Mouse (Mus musculus) embryo, embryonic 10 days (tissue): ENCODE results near the gene Agbl2.

Experiments
- DNase-seq: peaks from one replicate; pipeline ENCODE4 v3.0.0-alpha.2; 2015; ENCODE audit warnings: low spot score

Gene Agbl2

GRCm38 (mm10) chr2:90871180-90871961, 88.8 kb downstream of the Agbl2 start:
- no peak for DNase-seq

- DNase-seq = no peak
Measured at GRCm38 (mm10) chr2:90874025-90874424, 91.5 kb downstream of the Agbl2 start.

DNA sequence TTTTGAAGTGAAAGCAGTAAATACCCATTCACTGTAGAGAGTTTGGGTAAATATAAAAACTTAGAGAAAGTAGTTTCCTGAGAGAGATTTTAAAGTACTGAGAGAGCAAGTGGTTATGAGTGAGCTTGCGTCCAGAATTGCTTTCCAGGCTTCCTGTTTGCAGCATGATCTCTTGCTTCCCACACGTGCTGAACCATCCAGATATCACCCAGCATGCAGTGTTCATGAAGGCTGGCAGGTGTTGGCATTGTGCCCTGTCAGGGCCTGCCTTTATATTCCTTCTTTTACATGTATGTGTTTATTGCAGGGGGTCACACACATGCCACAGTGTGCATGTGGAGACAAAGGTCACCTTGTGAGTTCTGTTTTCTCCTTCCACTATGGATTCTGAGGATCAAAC, 92.7 kb downstream of the Agbl2 start:
- no peak for DNase-seq

GRCm38 (mm10) chr2:90877584-90878259, 95.2 kb downstream of the Agbl2 start:
- no peak for DNase-seq

DNA sequence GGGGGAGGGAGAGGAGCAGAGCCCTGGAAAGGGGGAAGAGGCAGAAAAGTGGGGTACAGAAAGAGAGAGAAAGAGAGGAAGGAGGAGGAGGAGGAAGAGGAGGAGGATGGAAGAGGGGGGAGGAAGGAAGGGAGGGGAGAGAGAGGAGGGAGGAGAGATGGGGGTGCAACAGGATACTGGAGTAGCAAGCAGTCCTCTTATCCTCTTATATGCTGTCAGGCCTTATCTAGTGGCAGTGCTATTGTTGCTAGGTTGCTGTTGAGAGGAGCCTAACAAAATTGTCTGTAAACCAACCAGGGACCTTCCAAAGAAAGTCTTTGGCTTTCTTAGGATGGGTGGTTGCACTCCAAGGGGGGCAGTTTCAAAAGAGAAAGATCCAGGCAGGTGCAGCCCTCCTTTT, 96.9 kb downstream of the Agbl2 start:
- no peak for DNase-seq

GRCm38 (mm10) chr2:90880144-90880785, 97.7 kb downstream of the Agbl2 start:
- no peak for DNase-seq

DNA sequence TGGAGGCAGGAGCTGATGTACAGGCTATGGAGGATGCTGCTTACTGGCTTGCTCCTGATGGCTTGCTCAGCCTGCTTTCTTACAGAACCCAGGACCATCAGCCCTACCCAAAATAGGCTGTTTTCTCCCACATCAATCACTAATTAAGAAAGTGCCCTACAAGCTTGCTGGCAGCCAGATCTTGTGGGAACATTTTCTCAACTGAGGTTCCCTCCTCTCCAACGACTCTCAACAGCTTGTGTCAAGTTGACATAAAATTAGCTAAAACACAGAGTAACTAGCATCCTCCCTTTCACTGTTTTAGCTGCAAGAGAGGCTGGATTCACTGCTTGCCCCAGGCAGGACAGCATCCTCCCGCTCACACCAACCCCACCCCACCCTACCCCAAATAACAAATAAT, 99.3 kb downstream of the Agbl2 start:
- no peak for DNase-seq
